Mouse (Mus musculus) forebrain, postnatal 0 days (tissue): ENCODE measurements around the gene Ankub1. TPM values are rescaled to one million over a fixed set of nuclear protein-coding genes. Genes with fewer than 3 reads are reported as not detected.

Experiments
- ATAC-seq: fragments of 200-750 bp; cut with Nextera tagmentation; 2 replicates; pipeline ENCODE4 v1.8.0; 2017; ENCODE audit warnings: mild to moderate bottlenecking, moderate library complexity
- DNase-seq: peaks from one replicate; pipeline ENCODE4 v3.0.0-alpha.2; 2015
- H3K27ac ChIP-seq: fragments of 300-500 bp; sonication (generic); 2 replicates; pipeline ENCODE4 v1.5.1; 2014; ENCODE audit warnings: low read depth, mild to moderate bottlenecking, antibody characterized with exemption, low read length, moderate library complexity, mixed read lengths
- H3K27me3 ChIP-seq: fragments of 300-500 bp; sonication (generic); 2 replicates; pipeline ENCODE4 v1.6.1; 2014; ENCODE audit warnings: mild to moderate bottlenecking, low read length, mixed read lengths; ENCODE audit not compliant: insufficient read depth
- H3K36me3 ChIP-seq: fragments of 300-500 bp; sonication (generic); 2 replicates; pipeline ENCODE4 v1.6.1; 2014; ENCODE audit warnings: mild to moderate bottlenecking, moderate library complexity; ENCODE audit not compliant: insufficient read depth
- H3K4me1 ChIP-seq: fragments of 300-500 bp; sonication (generic); 2 replicates; pipeline ENCODE4 v1.6.1; 2014; ENCODE audit warnings: antibody characterized with exemption; ENCODE audit not compliant: insufficient read depth
- H3K4me2 ChIP-seq: fragments of 300-500 bp; sonication (generic); 2 replicates; pipeline ENCODE4 v1.6.1; 2014; ENCODE audit warnings: low read depth, mild to moderate bottlenecking, moderate library complexity
- H3K4me3 ChIP-seq: fragments of 300-500 bp; sonication (generic); 2 replicates; pipeline ENCODE4 v1.5.1; 2014; ENCODE audit warnings: low read depth, low read length, mixed read lengths
- H3K9ac ChIP-seq: fragments of 300-500 bp; sonication (generic); 2 replicates; pipeline ENCODE4 v1.6.1; 2014; ENCODE audit warnings: mild to moderate bottlenecking
- H3K9me3 ChIP-seq: fragments of 300-500 bp; sonication (generic); 2 replicates; pipeline ENCODE4 v1.6.1; 2016; ENCODE audit warnings: low read length
- CTCF ChIP-seq: sonication (generic); IDR thresholded peaks from 2 replicates; pipeline ENCODE4 v1.5.1; 2016; ENCODE audit warnings: antibody characterized with exemption, control low read depth, low read depth
- WGBS: fragments of 180-500 bp; shearing (Covaris S2); extraction: QIAGEN DNeasy Blood & Tissue Kit; methylation state at CpG from one replicate; pipeline ENCODE4 v1.1.7; 2014; 5-methylcytosine and 5-hydroxymethylcytosine counted together
- polyA plus RNA-seq: library from polyadenylated mRNA; unstranded; fragments of >200 nt; fragmentation: Nextera tagmentation; extraction: Ambion mirVana; gene quantifications from 2 replicates; pipeline ENCODE4 v1.2.1, GENCODE M21; 2015
- total RNA-seq: library from RNA; depleted of rRNA; stranded (reverse); fragments of >200 nt; gene quantifications from 2 replicates; pipeline ENCODE4 v1.2.3, GENCODE M21; 2014

The Ankub1 gene
- total and polyA plus RNA-seq, 2 experiments from 2014 or later, result 0.22 to 0.33 TPM

DNA sequence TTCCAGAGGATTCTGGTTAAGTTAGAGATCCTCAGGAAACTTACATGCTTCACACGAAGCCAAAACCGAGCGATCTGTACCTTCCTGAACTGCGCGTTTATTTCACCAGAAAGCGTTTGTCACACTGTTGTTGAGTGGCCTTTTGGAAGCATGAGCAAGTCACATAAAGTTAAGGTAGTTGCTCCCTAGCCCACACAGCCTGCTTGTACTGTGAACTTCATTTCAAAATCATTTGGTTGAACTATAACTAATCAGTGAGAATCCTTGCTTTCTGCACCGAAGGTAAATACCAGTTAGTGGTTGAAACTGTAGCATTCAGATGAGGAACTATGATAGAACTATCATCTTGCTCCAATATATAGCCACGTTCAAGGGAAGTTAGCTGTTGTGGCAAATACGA lies 4.2 kb upstream of the Ankub1 start:
- H3K27ac ChIP-seq, result no peak overlapping the region

DNA sequence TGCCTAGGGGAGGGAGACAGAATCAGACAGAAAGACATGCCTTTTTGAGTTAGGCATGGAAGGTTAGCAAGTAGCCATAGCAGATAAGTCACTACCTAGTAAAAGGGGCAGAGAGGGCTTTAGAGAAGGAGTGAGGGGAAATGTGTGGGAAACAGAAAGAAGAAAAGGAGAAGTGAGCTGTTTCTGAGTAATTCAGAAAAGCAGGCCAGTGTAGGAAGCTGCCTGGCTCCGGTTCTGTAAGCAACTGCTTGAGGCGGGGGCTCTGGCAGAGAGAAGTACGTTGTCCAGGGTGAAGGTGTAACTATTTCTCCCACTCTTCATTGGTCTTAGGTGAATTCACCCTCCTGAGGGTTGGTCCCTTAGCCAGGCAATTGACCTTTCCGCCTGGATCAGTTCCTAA lies 3.6 kb upstream of the Ankub1 start:
- Histone ChIP-seq H3K27ac (no peak overlapping the region), H3K36me3 (no peaks in the 10 kb centered on the region), H3K4me3 (no peak overlapping the region), H3K27me3 (no peaks in the 10 kb centered on the region), H3K9me3 (no peaks in the 10 kb centered on the region), H3K4me2 (no peak overlapping the region), H3K4me1 (no peaks in the 10 kb centered on the region), H3K9ac (no peak overlapping the region)
- TF ChIP-seq CTCF, result no peak
- no peak for ATAC-seq
- 94% methylated on average over 4 of the region's 4 CpGs for WGBS
- DNase-seq, result no peak

More for the DNA sequence above, 4.2 kb upstream of the Ankub1 start:
- no peaks in the 10 kb centered on the region for H3K27me3 ChIP-seq
- no peaks in the 10 kb centered on the region for H3K4me1 ChIP-seq
- H3K9me3 ChIP-seq, result no peaks in the 10 kb centered on the region
- H3K4me2 ChIP-seq, result no peak overlapping the region
- no peak for ATAC-seq
- DNase-seq, result no peak
- no peak overlapping the region for H3K4me3 ChIP-seq
- TF ChIP-seq CTCF, result no peak
- WGBS, result 96% methylated on average over 9 of the region's 9 CpGs
- H3K36me3 ChIP-seq, result no peaks in the 10 kb centered on the region
- no peak overlapping the region for H3K9ac ChIP-seq

DNA sequence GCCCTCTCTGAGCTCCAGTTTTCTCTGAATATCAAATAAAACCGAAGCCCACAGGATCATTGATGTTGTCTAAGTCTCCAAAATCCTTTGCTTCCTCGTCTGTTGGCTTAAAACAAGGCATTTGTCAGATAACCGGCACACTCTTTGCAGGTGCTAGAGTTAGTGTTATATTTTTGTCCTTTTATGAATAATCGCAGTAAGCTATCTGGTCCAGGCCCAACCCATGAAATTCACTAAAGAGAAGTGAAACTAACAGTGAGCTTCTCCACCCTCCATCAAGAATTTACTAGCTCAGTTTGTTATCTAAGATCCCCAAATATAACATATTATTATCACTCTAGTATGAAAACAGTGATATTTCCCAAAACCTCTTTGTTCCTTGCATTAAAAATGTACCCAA lies 827 bp downstream of the Ankub1 start:
- ATAC-seq, result no peak
- no peaks in the 10 kb centered on the region for H3K27me3 ChIP-seq
- no peak overlapping the region for H3K9ac ChIP-seq
- H3K27ac ChIP-seq, result no peak overlapping the region
- no peak for TF ChIP-seq CTCF
- H3K4me2 ChIP-seq, result no peak overlapping the region
- H3K4me3 ChIP-seq, result no peak overlapping the region
- no peaks in the 10 kb centered on the region for H3K36me3 ChIP-seq
- 89% methylated on average over 4 of the region's 4 CpGs for WGBS
- H3K4me1 ChIP-seq, result no peaks in the 10 kb centered on the region
- no peak for DNase-seq
- H3K9me3 ChIP-seq, result no peaks in the 10 kb centered on the region

DNA sequence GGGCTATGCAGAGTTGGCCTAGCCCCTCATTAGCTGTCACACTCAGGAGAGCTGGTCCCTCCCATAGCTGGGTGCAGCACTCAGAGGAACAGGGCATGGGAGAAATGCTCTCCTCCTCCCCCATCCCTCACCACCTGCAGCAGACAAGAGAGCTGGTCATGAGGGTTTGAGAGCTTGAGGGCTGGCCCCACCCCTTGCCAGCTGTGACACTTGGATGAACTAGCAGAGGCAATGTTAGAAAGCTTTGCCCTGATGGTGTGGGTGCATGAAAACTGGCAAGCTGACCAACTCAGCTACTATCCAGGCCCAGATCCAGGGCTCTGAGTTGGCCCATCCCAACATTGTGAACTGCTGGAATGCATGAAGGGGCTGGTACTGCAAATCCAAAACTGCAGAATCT lies 14.8 kb downstream of the Ankub1 start:
- Histone ChIP-seq H3K4me2 (no peak overlapping the region), H3K4me1 (no peaks in the 10 kb centered on the region), H3K27me3 (no peaks in the 10 kb centered on the region), H3K9ac (no peak overlapping the region), H3K9me3 (no peaks in the 10 kb centered on the region), H3K36me3 (no peaks in the 10 kb centered on the region), H3K4me3 (no peak overlapping the region), H3K27ac (no peak overlapping the region)
- ATAC-seq, result no peak
- TF ChIP-seq CTCF, result no peak
- DNase-seq, result no peak

DNA sequence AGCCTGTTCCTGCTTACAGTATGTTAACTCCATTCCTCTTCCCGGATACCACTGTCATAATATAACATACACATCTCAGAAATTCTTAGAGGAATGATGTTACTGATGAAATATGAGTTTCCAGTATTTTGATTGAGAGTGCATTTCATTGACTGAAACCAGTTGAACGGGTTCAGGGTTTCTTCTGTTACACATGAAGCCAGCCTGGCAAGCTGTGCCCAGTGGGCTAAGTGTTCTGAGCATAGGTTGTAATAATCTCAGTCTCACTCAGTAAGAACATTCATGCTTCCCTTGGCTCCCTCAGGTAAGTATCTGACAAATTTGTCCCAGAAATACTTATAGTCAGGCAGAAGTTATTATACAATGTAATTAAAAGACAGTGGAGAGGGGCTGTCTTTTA lies 18.5 kb downstream of the Ankub1 start:
- Histone ChIP-seq H3K36me3 (no peaks in the 10 kb centered on the region), H3K9me3 (no peaks in the 10 kb centered on the region), H3K27me3 (no peaks in the 10 kb centered on the region), H3K4me2 (no peak overlapping the region), H3K27ac (no peak overlapping the region), H3K9ac (no peak overlapping the region), H3K4me3 (no peak overlapping the region), H3K4me1 (no peaks in the 10 kb centered on the region)
- no peak for DNase-seq
- no peak for ATAC-seq
- 89% methylated on average over 2 of the region's 2 CpGs for WGBS
- no peak for TF ChIP-seq CTCF

DNA sequence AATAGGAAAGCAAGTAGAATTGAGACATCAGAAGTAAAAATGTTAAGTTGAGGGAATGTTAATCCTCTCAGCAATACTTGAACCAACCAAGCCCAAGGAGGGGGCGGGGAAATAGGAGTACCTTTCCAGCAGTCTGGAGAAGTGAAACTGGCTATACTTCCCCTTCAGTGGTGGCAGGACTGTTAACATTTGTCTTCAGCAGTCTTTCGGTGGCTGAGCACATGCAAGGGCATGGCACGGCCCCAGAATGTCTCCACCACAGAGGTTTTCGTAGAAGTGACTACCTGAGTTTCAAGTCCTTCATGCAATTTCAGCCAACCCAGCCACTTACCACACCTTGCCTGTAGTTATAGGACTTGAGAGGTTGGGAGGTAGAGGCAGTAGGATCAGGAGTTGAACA lies 19.0 kb downstream of the Ankub1 start:
- no peaks in the 10 kb centered on the region for H3K9me3 ChIP-seq
- no peak overlapping the region for H3K4me2 ChIP-seq
- H3K27me3 ChIP-seq, result no peaks in the 10 kb centered on the region
- 87% methylated on average over 4 of the region's 4 CpGs for WGBS
- no peak for TF ChIP-seq CTCF
- H3K9ac ChIP-seq, result no peak overlapping the region
- DNase-seq, result no peak
- no peak overlapping the region for H3K27ac ChIP-seq
- H3K4me3 ChIP-seq, result no peak overlapping the region
- H3K36me3 ChIP-seq, result no peaks in the 10 kb centered on the region
- no peaks in the 10 kb centered on the region for H3K4me1 ChIP-seq
- ATAC-seq, result no peak

GRCm38 (mm10) chr3:57667054-57667723 lies 25.4 kb downstream of the Ankub1 start:
- Histone ChIP-seq H3K36me3 (no peaks in the 10 kb centered on the region), H3K4me1 (no peaks in the 10 kb centered on the region), H3K9ac (peak overlapping the region; percentile 38), H3K4me2 (peak overlapping the region; percentile 48), H3K4me3 (peak overlapping the region; percentile 36), H3K27me3 (no peaks in the 10 kb centered on the region), H3K27ac (no peak overlapping the region; the same call in 1 of the 2 replicates), H3K9me3 (no peaks in the 10 kb centered on the region)
- TF ChIP-seq CTCF, result peak; percentile 84
- peak; percentile 95 for DNase-seq
- 16% methylated on average over 14 of the region's 14 CpGs for WGBS
- peak; percentile 94 for ATAC-seq

DNA sequence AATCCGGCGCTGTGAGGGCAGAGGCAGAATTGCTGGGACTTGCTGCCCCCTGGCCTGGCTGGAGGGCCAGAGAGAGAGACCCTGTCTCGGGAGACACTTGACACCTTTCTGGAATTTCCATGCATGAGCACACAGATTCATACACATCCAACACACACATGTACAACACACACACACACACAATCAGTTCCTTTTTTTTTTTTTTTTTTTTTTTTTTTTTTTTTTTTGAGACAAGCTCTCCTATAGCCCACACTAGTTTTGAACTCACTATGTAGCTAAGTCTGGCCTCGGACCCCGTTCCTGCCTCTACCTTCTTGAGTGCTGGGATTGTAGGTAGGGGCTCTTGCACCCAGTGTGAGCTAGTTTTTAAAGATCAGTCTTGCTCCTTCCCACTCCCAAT lies 26.7 kb downstream of the Ankub1 start:
- DNase-seq (no peak), ATAC-seq (no peak)
- 96% methylated on average over 5 of the region's 5 CpGs for WGBS
- no peak for TF ChIP-seq CTCF
- no peak overlapping the region for H3K9ac ChIP-seq
- H3K9me3 ChIP-seq, result no peaks in the 10 kb centered on the region
- no peak overlapping the region for H3K27ac ChIP-seq
- H3K27me3 ChIP-seq, result no peaks in the 10 kb centered on the region
- no peaks in the 10 kb centered on the region for H3K36me3 ChIP-seq
- no peak overlapping the region for H3K4me3 ChIP-seq
- H3K4me2 ChIP-seq, result no peak overlapping the region
- H3K4me1 ChIP-seq, result no peaks in the 10 kb centered on the region
